Mouse (Mus musculus): ENCODE results near the gene Fam19a2. TPM values are rescaled to one million over a fixed set of nuclear protein-coding genes. Genes with fewer than 3 reads are reported as not detected.

Fam19a2 gene
- total and polyA plus RNA-seq, 2 experiments from 2014 or later = 0.16 TPM; not detected in 1

- 61% methylated on average over 9 of the region's 9 CpGs for WGBS
- no peak overlapping the region for H3K4me2 ChIP-seq (ENCODE audit: low read depth, low read length)
- no peaks in the 10 kb centered on the region for H3K9me3 ChIP-seq (replicated peaks; ENCODE audit: control insufficient read depth, low read length)
- no peak overlapping the region for H3K27ac ChIP-seq (ENCODE audit: low read depth)
- no peaks in the 10 kb centered on the region for H3K36me3 ChIP-seq (replicated peaks; ENCODE audit: control insufficient read depth, insufficient read depth, low read length)
- H3K4me3 ChIP-seq (ENCODE audit: low read depth, low read length) = no peak overlapping the region
- no peaks in the 10 kb centered on the region for H3K4me1 ChIP-seq (ENCODE audit: control insufficient read depth, insufficient read depth)
- no peak for TF ChIP-seq EP300 (IDR thresholded peaks at IDR 0.05; ENCODE audit: low read depth)
- no peak for TF ChIP-seq CTCF (IDR thresholded peaks at IDR 0.05; ENCODE audit: low read depth)
- no peak for DNase-seq (ENCODE audit: low spot score)
- no peak for ATAC-seq (ENCODE audit: insufficient read depth, low read depth)
- H3K27me3 ChIP-seq (ENCODE audit: control insufficient read depth, insufficient read depth, low read length) = no peaks in the 10 kb centered on the region
- H3K9ac ChIP-seq (replicated peaks; ENCODE audit: low read depth, low read length) = no peak overlapping the region
These were observed 131.6 kb downstream of the Fam19a2 start for GRCm38 (mm10) chr10:123395429-123395828.

- TF ChIP-seq EP300 (IDR thresholded peaks at IDR 0.05; ENCODE audit: low read depth) = no peak
- TF ChIP-seq CTCF (IDR thresholded peaks at IDR 0.05; ENCODE audit: low read depth) = no peak
- 65% methylated on average over 6 of the region's 6 CpGs for WGBS
- ATAC-seq (ENCODE audit: insufficient read depth, low read depth) = no peak
- H3K9ac ChIP-seq (replicated peaks; ENCODE audit: low read depth, low read length) = no peak overlapping the region
- no peak overlapping the region for H3K27ac ChIP-seq (ENCODE audit: low read depth)
- no peaks in the 10 kb centered on the region for H3K36me3 ChIP-seq (replicated peaks; ENCODE audit: control insufficient read depth, insufficient read depth, low read length)
- H3K4me1 ChIP-seq (ENCODE audit: control insufficient read depth, insufficient read depth) = no peaks in the 10 kb centered on the region
- no peak for DNase-seq (ENCODE audit: low spot score)
- H3K4me3 ChIP-seq (ENCODE audit: low read depth, low read length) = no peak overlapping the region
- H3K9me3 ChIP-seq (replicated peaks; ENCODE audit: control insufficient read depth, low read length) = no peaks in the 10 kb centered on the region
- no peaks in the 10 kb centered on the region for H3K27me3 ChIP-seq (ENCODE audit: control insufficient read depth, insufficient read depth, low read length)
- no peak overlapping the region for H3K4me2 ChIP-seq (ENCODE audit: low read depth, low read length)
These were observed 134.3 kb downstream of the Fam19a2 start for GRCm38 (mm10) chr10:123398136-123398535.

- H3K27ac ChIP-seq (ENCODE audit: low read depth) = no peak overlapping the region
- no peaks in the 10 kb centered on the region for H3K36me3 ChIP-seq (replicated peaks; ENCODE audit: control insufficient read depth, insufficient read depth, low read length)
- TF ChIP-seq EP300 (IDR thresholded peaks at IDR 0.05; ENCODE audit: low read depth) (no peak), CTCF (IDR thresholded peaks at IDR 0.05; ENCODE audit: low read depth) (no peak)
- H3K4me2 ChIP-seq (ENCODE audit: low read depth, low read length) = no peak overlapping the region
- no peaks in the 10 kb centered on the region for H3K9me3 ChIP-seq (replicated peaks; ENCODE audit: control insufficient read depth, low read length)
- no peaks in the 10 kb centered on the region for H3K4me1 ChIP-seq (ENCODE audit: control insufficient read depth, insufficient read depth)
- no peak for ATAC-seq (ENCODE audit: insufficient read depth, low read depth)
- no peaks in the 10 kb centered on the region for H3K27me3 ChIP-seq (ENCODE audit: control insufficient read depth, insufficient read depth, low read length)
- 87% methylated on average over 3 of the region's 3 CpGs for WGBS
- no peak overlapping the region for H3K4me3 ChIP-seq (ENCODE audit: low read depth, low read length)
- DNase-seq (ENCODE audit: low spot score) = no peak
- no peak overlapping the region for H3K9ac ChIP-seq (replicated peaks; ENCODE audit: low read depth, low read length)
These were observed 137.4 kb downstream of the Fam19a2 start for GRCm38 (mm10) chr10:123401188-123401587.

GRCm38 (mm10) chr10:123402460-123402859 lies 138.7 kb downstream of the Fam19a2 start:
- ATAC-seq (ENCODE audit: insufficient read depth, low read depth) (no peak), DNase-seq (ENCODE audit: low spot score) (no peak)
- no peaks in the 10 kb centered on the region for H3K9me3 ChIP-seq (replicated peaks; ENCODE audit: control insufficient read depth, low read length)
- H3K4me1 ChIP-seq (ENCODE audit: control insufficient read depth, insufficient read depth) = no peaks in the 10 kb centered on the region
- 59% methylated on average over 3 of the region's 3 CpGs for WGBS
- no peak overlapping the region for H3K27ac ChIP-seq (ENCODE audit: low read depth)
- TF ChIP-seq CTCF (IDR thresholded peaks at IDR 0.05; ENCODE audit: low read depth) (no peak), EP300 (IDR thresholded peaks at IDR 0.05; ENCODE audit: low read depth) (no peak)
- no peak overlapping the region for H3K4me3 ChIP-seq (ENCODE audit: low read depth, low read length)
- no peaks in the 10 kb centered on the region for H3K36me3 ChIP-seq (replicated peaks; ENCODE audit: control insufficient read depth, insufficient read depth, low read length)
- H3K4me2 ChIP-seq (ENCODE audit: low read depth, low read length) = no peak overlapping the region
- no peak overlapping the region for H3K9ac ChIP-seq (replicated peaks; ENCODE audit: low read depth, low read length)
- no peaks in the 10 kb centered on the region for H3K27me3 ChIP-seq (ENCODE audit: control insufficient read depth, insufficient read depth, low read length)

- 0 out of 2 replicates have a peak, but pooled peaks cover 5% of the 10 kb centered on the region for H3K9me3 ChIP-seq (replicated peaks; ENCODE audit: control insufficient read depth, low read length)
- peak; percentile 46 for TF ChIP-seq CTCF (IDR thresholded peaks at IDR 0.05; ENCODE audit: low read depth)
- TF ChIP-seq EP300 (IDR thresholded peaks at IDR 0.05; ENCODE audit: low read depth) = no peak
- DNase-seq (ENCODE audit: low spot score) (peak; percentile 5), ATAC-seq (ENCODE audit: insufficient read depth, low read depth) (no peak)
- H3K4me3 ChIP-seq (ENCODE audit: low read depth, low read length) = no peak overlapping the region
- H3K36me3 ChIP-seq (replicated peaks; ENCODE audit: control insufficient read depth, insufficient read depth, low read length) = no peaks in the 10 kb centered on the region
- H3K27me3 ChIP-seq (ENCODE audit: control insufficient read depth, insufficient read depth, low read length) = no peaks in the 10 kb centered on the region
- 92% methylated on average over 1 of the region's 1 CpGs for WGBS
- H3K4me2 ChIP-seq (ENCODE audit: low read depth, low read length) = no peak overlapping the region
- no peaks in the 10 kb centered on the region for H3K4me1 ChIP-seq (ENCODE audit: control insufficient read depth, insufficient read depth)
- H3K27ac ChIP-seq (ENCODE audit: low read depth) = no peak overlapping the region
- H3K9ac ChIP-seq (replicated peaks; ENCODE audit: low read depth, low read length) = no peak overlapping the region
These were observed 151.2 kb downstream of the Fam19a2 start for GRCm38 (mm10) chr10:123414953-123415352.

- no peak for TF ChIP-seq EP300 (IDR thresholded peaks at IDR 0.05; ENCODE audit: low read depth)
- Histone ChIP-seq H3K36me3 (replicated peaks; ENCODE audit: control insufficient read depth, insufficient read depth, low read length) (no peaks in the 10 kb centered on the region), H3K4me3 (ENCODE audit: low read depth, low read length) (no peak overlapping the region), H3K9me3 (replicated peaks; ENCODE audit: control insufficient read depth, low read length) (0 out of 2 replicates have a peak, but pooled peaks cover 2% of the 10 kb centered on the region), H3K27ac (ENCODE audit: low read depth) (no peak overlapping the region), H3K4me1 (ENCODE audit: control insufficient read depth, insufficient read depth) (no peaks in the 10 kb centered on the region), H3K27me3 (ENCODE audit: control insufficient read depth, insufficient read depth, low read length) (no peaks in the 10 kb centered on the region), H3K4me2 (ENCODE audit: low read depth, low read length) (no peak overlapping the region), H3K9ac (replicated peaks; ENCODE audit: low read depth, low read length) (no peak overlapping the region)
- 70% methylated on average over 4 of the region's 4 CpGs for WGBS
- ATAC-seq (ENCODE audit: insufficient read depth, low read depth) (no peak), DNase-seq (ENCODE audit: low spot score) (no peak)
These were observed 152.2 kb downstream of the Fam19a2 start for GRCm38 (mm10) chr10:123416024-123416423.
